Mouse (Mus musculus): ENCODE measurements around the gene Ccnd2. TPM values are rescaled to one million over a fixed set of nuclear protein-coding genes. Genes with fewer than 3 reads are reported as not detected.

The Ccnd2 gene
- polyA plus RNA-seq, 1 experiment from 2014 or later = 482 TPM

- no peaks in the 10 kb centered on the region for H3K27me3 ChIP-seq
- H3K9me3 ChIP-seq (replicated peaks) = no peaks in the 10 kb centered on the region
- no peak overlapping the region for H3K9ac ChIP-seq
- peaks cover 62% of the 10 kb centered on the region for H3K36me3 ChIP-seq
- H3K4me3 ChIP-seq = no peak overlapping the region
- H3K4me2 ChIP-seq = no peak overlapping the region
- H3K27ac ChIP-seq = no peak overlapping the region
- ATAC-seq (replicated peaks; ENCODE audit: insufficient number of reproducible peaks, insufficient read depth, low FRiP score, low read depth) = no peak
- 76% methylated on average over 13 of the region's 13 CpGs for WGBS
- peaks cover 12% of the 10 kb centered on the region for H3K4me1 ChIP-seq (replicated peaks)
Measured at GRCm38 (mm10) chr6:127130377-127130776, 21.6 kb downstream of the Ccnd2 start.

GRCm38 (mm10) chr6:127129659-127130058, 22.3 kb downstream of the Ccnd2 start:
- H3K27ac ChIP-seq = no peak overlapping the region
- ATAC-seq (replicated peaks; ENCODE audit: insufficient number of reproducible peaks, insufficient read depth, low FRiP score, low read depth) = no peak
- no peak overlapping the region for H3K4me3 ChIP-seq
- H3K27me3 ChIP-seq = no peaks in the 10 kb centered on the region
- peaks cover 62% of the 10 kb centered on the region for H3K36me3 ChIP-seq
- peaks cover 5% of the 10 kb centered on the region; the same call in 1 of the 2 replicates for H3K4me1 ChIP-seq (replicated peaks)
- WGBS = 91% methylated on average over 14 of the region's 14 CpGs
- no peak overlapping the region for H3K4me2 ChIP-seq
- no peak overlapping the region for H3K9ac ChIP-seq
- no peaks in the 10 kb centered on the region for H3K9me3 ChIP-seq (replicated peaks)

GRCm38 (mm10) chr6:127123506-127123905, 28.5 kb downstream of the Ccnd2 start:
- peaks cover 16% of the 10 kb centered on the region for H3K36me3 ChIP-seq
- H3K4me2 ChIP-seq = no peak overlapping the region
- no peak overlapping the region for H3K4me3 ChIP-seq
- ATAC-seq (replicated peaks; ENCODE audit: insufficient number of reproducible peaks, insufficient read depth, low FRiP score, low read depth) = no peak
- whole genome bisulfite sequencing = 70% methylated on average over 7 of the region's 7 CpGs
- H3K27ac ChIP-seq = no peak overlapping the region
- H3K9ac ChIP-seq = no peak overlapping the region
- H3K27me3 ChIP-seq = no peaks in the 10 kb centered on the region
- H3K4me1 ChIP-seq (replicated peaks) = no peaks in the 10 kb centered on the region
- H3K9me3 ChIP-seq (replicated peaks) = no peaks in the 10 kb centered on the region

GRCm38 (mm10) chr6:127122996-127123395, 29.0 kb downstream of the Ccnd2 start:
- H3K27ac ChIP-seq = no peak overlapping the region
- 75% methylated on average over 5 of the region's 5 CpGs for WGBS
- H3K9ac ChIP-seq = no peak overlapping the region
- H3K4me1 ChIP-seq (replicated peaks) = no peaks in the 10 kb centered on the region
- H3K9me3 ChIP-seq (replicated peaks) = no peaks in the 10 kb centered on the region
- no peak for ATAC-seq (replicated peaks; ENCODE audit: insufficient number of reproducible peaks, insufficient read depth, low FRiP score, low read depth)
- H3K4me3 ChIP-seq = no peak overlapping the region
- no peaks in the 10 kb centered on the region for H3K27me3 ChIP-seq
- no peak overlapping the region for H3K4me2 ChIP-seq
- H3K36me3 ChIP-seq = peaks cover 12% of the 10 kb centered on the region

GRCm38 (mm10) chr6:127122221-127122806, 29.7 kb downstream of the Ccnd2 start:
- Histone ChIP-seq H3K36me3 (peaks cover 5% of the 10 kb centered on the region; the same call in 1 of the 2 replicates), H3K4me3 (no peak overlapping the region), H3K9ac (no peak overlapping the region), H3K4me2 (no peak overlapping the region), H3K27me3 (no peaks in the 10 kb centered on the region), H3K27ac (no peak overlapping the region), H3K4me1 (replicated peaks) (no peaks in the 10 kb centered on the region), H3K9me3 (replicated peaks) (no peaks in the 10 kb centered on the region)
- no peak; the same call in 1 of the 2 replicates for ATAC-seq (replicated peaks; ENCODE audit: insufficient number of reproducible peaks, insufficient read depth, low FRiP score, low read depth)
- WGBS = 66% methylated on average over 4 of the region's 4 CpGs

- Histone ChIP-seq H3K4me3 (no peak overlapping the region), H3K9ac (no peak overlapping the region), H3K27ac (no peak overlapping the region), H3K4me1 (replicated peaks) (peaks cover under 1% of the 10 kb centered on the region; the same call in 1 of the 2 replicates), H3K36me3 (no peaks in the 10 kb centered on the region), H3K27me3 (no peaks in the 10 kb centered on the region), H3K4me2 (no peak overlapping the region), H3K9me3 (replicated peaks) (no peaks in the 10 kb centered on the region)
- WGBS = 69% methylated on average over 23 of the region's 23 CpGs
- ATAC-seq (replicated peaks; ENCODE audit: insufficient number of reproducible peaks, insufficient read depth, low FRiP score, low read depth) = no peak
Measured at GRCm38 (mm10) chr6:127114753-127115456, 37.1 kb downstream of the Ccnd2 start.

GRCm38 (mm10) chr6:127109402-127109930, 42.5 kb downstream of the Ccnd2 start, which contains the start of gene Tigar:
TSS of gene Tigar (minus strand) at chr6:127109557.
- Histone ChIP-seq H3K9ac (peak within 1 kb of the TSS; percentile 62), H3K36me3 (no peaks in the 10 kb centered on the region), H3K27ac (peak within 1 kb of the TSS; percentile 57; the same call in 1 of the 2 replicates), H3K4me2 (peak within 1 kb of the TSS; percentile 84), H3K27me3 (no peaks in the 10 kb centered on the region), H3K4me1 (replicated peaks) (peaks cover 21% of the 10 kb centered on the region), H3K4me3 (peak within 1 kb of the TSS; percentile 68), H3K9me3 (replicated peaks) (no peaks in the 10 kb centered on the region)
- ATAC-seq (replicated peaks; ENCODE audit: insufficient number of reproducible peaks, insufficient read depth, low FRiP score, low read depth) = peak; percentile 98
- WGBS = under 1% methylated on average over 37 of the region's 37 CpGs

GRCm38 (mm10) chr6:127108368-127109060, 43.5 kb downstream of the Ccnd2 start:
- peak overlapping the region; percentile 62 for H3K9ac ChIP-seq
- WGBS = 12% methylated on average over 20 of the region's 20 CpGs
- peak overlapping the region; percentile 84 for H3K4me2 ChIP-seq
- H3K27ac ChIP-seq = peak overlapping the region; percentile 57; the same call in 1 of the 2 replicates
- peak overlapping the region; percentile 68 for H3K4me3 ChIP-seq
- no peak for ATAC-seq (replicated peaks; ENCODE audit: insufficient number of reproducible peaks, insufficient read depth, low FRiP score, low read depth)
- H3K36me3 ChIP-seq = no peaks in the 10 kb centered on the region
- H3K27me3 ChIP-seq = no peaks in the 10 kb centered on the region
- no peaks in the 10 kb centered on the region for H3K9me3 ChIP-seq (replicated peaks)
- H3K4me1 ChIP-seq (replicated peaks) = peaks cover 21% of the 10 kb centered on the region

GRCm38 (mm10) chr6:127107413-127107812, 44.6 kb downstream of the Ccnd2 start:
- Histone ChIP-seq H3K4me2 (no peak overlapping the region), H3K4me3 (no peak overlapping the region), H3K27ac (no peak overlapping the region), H3K4me1 (replicated peaks) (peaks cover 21% of the 10 kb centered on the region), H3K27me3 (no peaks in the 10 kb centered on the region), H3K36me3 (no peaks in the 10 kb centered on the region), H3K9me3 (replicated peaks) (no peaks in the 10 kb centered on the region), H3K9ac (no peak overlapping the region)
- no peak for ATAC-seq (replicated peaks; ENCODE audit: insufficient number of reproducible peaks, insufficient read depth, low FRiP score, low read depth)

- 65% methylated on average over 5 of the region's 5 CpGs for WGBS
- ATAC-seq (replicated peaks; ENCODE audit: insufficient number of reproducible peaks, insufficient read depth, low FRiP score, low read depth) = no peak
Measured at GRCm38 (mm10) chr6:127106726-127107125, 45.3 kb downstream of the Ccnd2 start.

GRCm38 (mm10) chr6:127106189-127106588, 45.8 kb downstream of the Ccnd2 start:
- ATAC-seq (replicated peaks; ENCODE audit: insufficient number of reproducible peaks, insufficient read depth, low FRiP score, low read depth) = no peak; the same call in 1 of the 2 replicates
- Histone ChIP-seq H3K36me3 (no peaks in the 10 kb centered on the region), H3K27me3 (no peaks in the 10 kb centered on the region), H3K9me3 (replicated peaks) (no peaks in the 10 kb centered on the region), H3K4me2 (no peak overlapping the region), H3K4me1 (replicated peaks) (peaks cover 21% of the 10 kb centered on the region), H3K9ac (no peak overlapping the region), H3K27ac (peak overlapping the region; percentile 11; the same call in 1 of the 2 replicates), H3K4me3 (no peak overlapping the region)
- whole genome bisulfite sequencing = 77% methylated on average over 5 of the region's 5 CpGs

More at GRCm38 (mm10) chr6:127106726-127107125, 45.3 kb downstream of the Ccnd2 start:
- Histone ChIP-seq H3K4me3 (no peak overlapping the region), H3K4me1 (replicated peaks) (peaks cover 21% of the 10 kb centered on the region), H3K27ac (peak overlapping the region; percentile 11; the same call in 1 of the 2 replicates), H3K27me3 (no peaks in the 10 kb centered on the region), H3K9ac (no peak overlapping the region), H3K4me2 (no peak overlapping the region), H3K36me3 (no peaks in the 10 kb centered on the region), H3K9me3 (replicated peaks) (no peaks in the 10 kb centered on the region)
